In the genomic region with DNA sequence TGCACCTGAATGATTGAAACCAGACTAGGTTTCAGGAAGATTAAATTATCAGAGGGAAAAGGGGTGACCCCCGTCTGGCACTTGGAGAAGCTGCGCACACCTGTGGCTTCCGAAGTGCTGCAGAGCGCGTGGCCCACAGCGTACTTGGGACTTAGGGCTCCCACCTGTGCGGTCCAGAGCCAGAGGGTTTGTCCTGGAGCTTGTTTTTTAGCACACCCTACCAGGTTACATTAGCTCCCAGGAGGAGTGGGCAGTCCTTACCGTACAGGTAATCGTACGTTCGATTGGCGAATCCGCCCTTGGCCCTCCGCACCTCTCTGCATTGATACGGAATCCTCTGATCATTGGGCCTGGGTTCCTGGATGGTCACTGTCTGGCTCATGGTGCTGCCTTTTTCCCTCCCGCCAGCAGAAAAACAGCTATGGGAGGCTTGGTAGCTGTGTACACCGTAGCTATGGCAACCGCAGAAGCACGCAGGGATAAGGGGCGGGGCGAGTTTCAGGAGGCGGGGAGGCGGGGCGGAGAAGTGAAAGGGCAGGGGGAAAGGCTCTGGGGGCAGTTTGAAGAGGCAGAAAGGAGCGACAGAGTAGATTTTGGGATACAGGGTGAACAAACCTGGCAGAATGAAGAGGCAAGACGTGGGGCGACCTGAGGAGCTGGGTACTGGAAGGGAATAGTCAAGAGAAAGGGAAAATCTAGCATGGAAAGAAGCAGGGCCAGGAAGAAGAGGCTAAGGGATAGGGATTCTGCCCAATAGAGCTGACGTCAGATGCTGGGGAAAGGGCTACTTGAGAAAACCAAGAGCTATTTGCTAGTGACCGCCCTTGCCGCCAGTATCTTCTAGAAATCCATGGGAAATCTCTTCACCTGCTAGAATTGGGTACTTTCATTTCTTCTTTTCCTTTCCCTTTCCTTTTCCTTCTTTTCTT, we compare ENCODE assay signal across 8 mouse cellular contexts. TPM values are rescaled to one million over a fixed set of nuclear protein-coding genes. Genes with fewer than 3 reads are reported as not detected.
A peak's percentile ranks its signal among the peaks of the same experiment; 100 is the strongest.
DNase-seq lines count a peak whose midpoint lies in the region; ATAC-seq lines count a peak whose summit lies in the region.

Gene Maats1 (minus strand): TSS at position 748 of the 929 bp plus-strand sequence.

- ATAC-seq in intestine, embryonic 14.5 days (replicated peaks; ENCODE audit: low FRiP score, low TSS enrichment, low read depth), result peak; percentile 85
- ATAC-seq in inflammation-experienced regulatory T-cells, adult 6 months, result no peak

- WGBS in embryonic facial prominence, embryonic 10.5 days, result 8% methylated on average over 30 of the region's 30 CpGs
- WGBS in intestine, embryonic 14.5 days, result 10% methylated on average over 30 of the region's 30 CpGs

- H3K9ac ChIP-seq in intestine, embryonic 14.5 days (ENCODE audit: low read length), result peak within 1 kb of the TSS; percentile 40

- peak within 1 kb of the TSS; percentile 70 for H3K27ac ChIP-seq in embryonic facial prominence, embryonic 10.5 days (replicated peaks)
- H3K27ac ChIP-seq in intestine, embryonic 14.5 days (ENCODE audit: low read depth), result no peak within 1 kb of the TSS

- no peaks in the 10 kb centered on the region for H3K36me3 ChIP-seq in embryonic facial prominence, embryonic 10.5 days (replicated peaks)
- no peaks in the 10 kb centered on the region for H3K36me3 ChIP-seq in intestine, embryonic 14.5 days (ENCODE audit: control insufficient read depth, insufficient read depth, low read length)
- H3K36me3 ChIP-seq in megakaryocyte, embryonic 14.5 days (replicated peaks; ENCODE audit: low read length), result no peaks in the 10 kb centered on the region

- H3K4me2 ChIP-seq in intestine, embryonic 14.5 days (ENCODE audit: low read length), result peak within 1 kb of the TSS; percentile 58

- H3K9me3 ChIP-seq in embryonic facial prominence, embryonic 10.5 days, result no peaks in the 10 kb centered on the region
- H3K9me3 ChIP-seq in intestine, embryonic 14.5 days (ENCODE audit: control insufficient read depth, low read length), result no peaks in the 10 kb centered on the region
- H3K9me3 ChIP-seq in megakaryocyte, embryonic 14.5 days, result peaks cover 9% of the 10 kb centered on the region

- no peaks in the 10 kb centered on the region for H3K27me3 ChIP-seq in embryonic facial prominence, embryonic 10.5 days (replicated peaks; ENCODE audit: low read depth, poor library complexity, severe bottlenecking)
- H3K27me3 ChIP-seq in intestine, embryonic 14.5 days (replicated peaks; ENCODE audit: control insufficient read depth, insufficient read depth, low read length), result no peaks in the 10 kb centered on the region
- peaks cover 5% of the 10 kb centered on the region for H3K27me3 ChIP-seq in megakaryocyte, embryonic 14.5 days (replicated peaks)

- intact Hi-C loops in gastrocnemius, postnatal 36 days (cut with DNase I), result no loop called here
- intact Hi-C loops in left cerebral cortex, postnatal 14 days (cut with DNase I), result no loop called here

- peak; percentile 77 for DNase-seq in adrenal gland, postnatal 25 days
- DNase-seq in embryonic facial prominence, embryonic 10.5 days (ENCODE audit: low spot score), result peak; percentile 92
- DNase-seq in gastrocnemius, postnatal 36 days, result peak; percentile 57 to 73
- peak; percentile 89 for DNase-seq in intestine, embryonic 14.5 days (ENCODE audit: low spot score)
- peak; percentile 54 to 69 for DNase-seq in left cerebral cortex, postnatal 14 days (ENCODE audit: low spot score in 2 of 2)
- peak; percentile 81 for DNase-seq in right cerebral cortex, adult 18-20 months

- peaks cover 13% of the 10 kb centered on the region for H3K4me1 ChIP-seq in embryonic facial prominence, embryonic 10.5 days
- H3K4me1 ChIP-seq in intestine, embryonic 14.5 days (replicated peaks; ENCODE audit: control insufficient read depth, insufficient read depth, low read length), result peaks cover 9% of the 10 kb centered on the region
- peaks cover 29% of the 10 kb centered on the region for H3K4me1 ChIP-seq in megakaryocyte, embryonic 14.5 days

- peak within 1 kb of the TSS; percentile 56 for H3K4me3 ChIP-seq in embryonic facial prominence, embryonic 10.5 days
- peak within 1 kb of the TSS; percentile 28 for H3K4me3 ChIP-seq in intestine, embryonic 14.5 days (ENCODE audit: low read depth, low read length)
- peak within 1 kb of the TSS; percentile 85 for H3K4me3 ChIP-seq in megakaryocyte, embryonic 14.5 days (replicated peaks)

RNA-seq across cellular contexts. Expression of gene Maats1, which starts in this region (rescaled TPM):
- total RNA-seq in adrenal gland, postnatal 25 days (2021), result 0.36 and 0.48 TPM in 2 replicates
- polyA plus RNA-seq in embryonic facial prominence, embryonic 10.5 days (2016; fragmentation: Nextera tagmentation; extraction: Ambion mirVana), result 0.17 and 0.19 TPM in 2 replicates
- not detected for total RNA-seq in gastrocnemius, postnatal 36 days (2021)
- 0.08 TPM in 1 of 2 replicates, not detected in the other for polyA plus RNA-seq in intestine, embryonic 14.5 days (2014; fragmentation: Nextera tagmentation; extraction: Ambion mirVana)
- 1 to 10 TPM; 1.1 to 1.2 TPM for total RNA-seq in left cerebral cortex, postnatal 14 days (2021)
- not detected in 2 replicates for polyA plus RNA-seq in megakaryocyte, embryonic 14.5 days (2012; ENCODE audit: insufficient read depth, low replicate concordance)
- under 1 TPM in 1 of 3 experiments, not detected in 2; 0.19 TPM for polyA plus RNA-seq in inflammation-experienced regulatory T-cells, adult 6 months (2017; shearing (Covaris generic))

Comparison
In these comparisons a context has a peak if more than half of its experiments do, and no peak if none do; other contexts are left out.
1. Peak in DNase-seq in adrenal gland, postnatal 25 days; RNA of the gene not detected or under 1 TPM.
2. Peak in DNase-seq, H3K4me3 ChIP-seq and H3K27ac ChIP-seq in embryonic facial prominence, embryonic 10.5 days; RNA of the gene not detected or under 1 TPM.
3. Peak in DNase-seq in gastrocnemius, postnatal 36 days; RNA of the gene not detected or under 1 TPM.
4. Peak in DNase-seq, ATAC-seq, H3K4me3 ChIP-seq, H3K9ac ChIP-seq and H3K4me2 ChIP-seq in intestine, embryonic 14.5 days; RNA of the gene not detected or under 1 TPM.
5. H3K4me3 ChIP-seq: peak in every context shown above with its lines; median percentile 85 in megakaryocyte, embryonic 14.5 days; 56 in embryonic facial prominence, embryonic 10.5 days; 28 in intestine, embryonic 14.5 days.